Mouse (Mus musculus) adrenal gland, adult 18-20 months (tissue): ENCODE data around the gene Guk1. TPM values are rescaled to one million over a fixed set of nuclear protein-coding genes. Genes with fewer than 3 reads are reported as not detected.
A peak's percentile ranks its signal among the peaks of the same experiment; 100 is the strongest.

Experiments used
- DNase-seq, 2 experiments: peaks; one replicate each; pipeline ENCODE4 v3.0.0; 2021 to 2022; ENCODE audit warnings: low spot score in 2 of 2
- long read RNA-seq, 2 experiments: library from polyadenylated mRNA; stranded (forward); transcript quantifications; one replicate each; pipeline ENCODE4 v2.0.0; 2021
- total RNA-seq, 2 experiments: library from RNA; stranded (reverse); gene quantifications; 1 replicate in 1 of 2; 2 replicates in 1 of 2; pipeline ENCODE4 v1.2.3; 2021

The Guk1 gene
- 10 to 100 TPM; 57.3 to 71.5 TPM for total RNA-seq
- long read RNA-seq, experiment 1, transcript Guk1-204 (8 exons, 1,078 nt) = major isoform, 27 of 34 reads
- long read RNA-seq, experiment 1, partial matches to known transcripts = 6 of 34 reads
- long read RNA-seq, experiment 1, other reads (novel, unspliced or antisense) = 1 of 34 reads
- long read RNA-seq, experiment 2, transcript Guk1-204 (8 exons, 1,078 nt) = major isoform, 94 of 110 reads
- long read RNA-seq, experiment 2, partial matches to known transcripts = 2 of 110 reads
- long read RNA-seq, experiment 2, other reads (novel, unspliced or antisense) = 14 of 110 reads

GRCm38 (mm10) chr11:59192059-59192386, at the start of gene Guk1:
Gene Guk1 (minus strand): TSS chr11:59192212.
- no peak for DNase-seq

- no peak for DNase-seq
Observed at GRCm38 (mm10) chr11:59239796-59240195, 47.8 kb upstream of the Guk1 start.

- DNase-seq = no peak
Observed at GRCm38 (mm10) chr11:59239428-59239785, 47.4 kb upstream of the Guk1 start.

DNA sequence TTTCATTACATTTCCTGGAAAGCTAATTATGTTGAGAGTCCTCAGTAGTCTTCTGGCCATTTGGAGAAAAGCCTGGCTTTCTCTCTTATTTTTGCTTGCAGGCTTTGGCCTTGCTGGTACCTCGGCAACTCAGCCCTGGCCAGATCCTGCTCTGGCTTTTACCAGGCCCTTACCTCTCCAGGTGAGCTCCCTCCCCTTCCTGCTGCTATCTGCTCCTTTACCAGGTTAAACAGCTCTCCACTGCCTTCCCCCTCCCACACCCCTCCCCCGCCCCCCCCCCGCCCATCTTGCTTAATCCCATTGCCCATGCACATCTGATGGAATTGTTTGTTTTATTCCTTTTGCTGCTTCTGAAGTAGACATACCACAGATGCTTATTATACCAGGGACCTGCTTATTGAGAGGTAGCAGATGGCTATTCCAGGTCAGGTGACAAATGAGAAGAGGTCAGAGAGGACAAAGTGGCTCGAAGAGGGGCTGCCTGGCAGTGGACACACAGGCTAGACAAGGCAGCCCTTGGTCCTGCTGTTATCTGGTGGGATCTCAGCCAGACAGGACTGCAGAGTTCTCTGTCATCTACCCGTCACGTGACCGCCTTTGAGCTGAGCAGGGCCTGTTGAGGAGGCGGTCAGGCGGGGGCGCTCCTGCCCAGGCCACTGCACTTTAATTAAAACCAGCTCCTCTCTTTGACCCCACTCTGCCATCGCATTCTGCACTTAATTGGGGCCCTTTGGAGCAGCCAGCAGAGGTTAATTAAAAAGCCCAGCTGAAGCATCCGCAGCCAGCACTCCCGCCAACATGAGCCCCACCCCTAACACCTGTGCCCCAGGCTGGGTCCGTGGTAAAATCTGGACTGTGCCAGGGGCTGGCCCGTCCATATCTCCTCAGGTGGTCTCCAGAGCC, 46.8 kb upstream of the Guk1 start:
- DNase-seq = peak; percentile 63 to 64

GRCm38 (mm10) chr11:59232797-59233196, 40.8 kb upstream of the Guk1 start:
- DNase-seq = no peak

- peak; percentile 58 to 69 for DNase-seq
Observed at GRCm38 (mm10) chr11:59230144-59230760, 38.2 kb upstream of the Guk1 start.

DNA sequence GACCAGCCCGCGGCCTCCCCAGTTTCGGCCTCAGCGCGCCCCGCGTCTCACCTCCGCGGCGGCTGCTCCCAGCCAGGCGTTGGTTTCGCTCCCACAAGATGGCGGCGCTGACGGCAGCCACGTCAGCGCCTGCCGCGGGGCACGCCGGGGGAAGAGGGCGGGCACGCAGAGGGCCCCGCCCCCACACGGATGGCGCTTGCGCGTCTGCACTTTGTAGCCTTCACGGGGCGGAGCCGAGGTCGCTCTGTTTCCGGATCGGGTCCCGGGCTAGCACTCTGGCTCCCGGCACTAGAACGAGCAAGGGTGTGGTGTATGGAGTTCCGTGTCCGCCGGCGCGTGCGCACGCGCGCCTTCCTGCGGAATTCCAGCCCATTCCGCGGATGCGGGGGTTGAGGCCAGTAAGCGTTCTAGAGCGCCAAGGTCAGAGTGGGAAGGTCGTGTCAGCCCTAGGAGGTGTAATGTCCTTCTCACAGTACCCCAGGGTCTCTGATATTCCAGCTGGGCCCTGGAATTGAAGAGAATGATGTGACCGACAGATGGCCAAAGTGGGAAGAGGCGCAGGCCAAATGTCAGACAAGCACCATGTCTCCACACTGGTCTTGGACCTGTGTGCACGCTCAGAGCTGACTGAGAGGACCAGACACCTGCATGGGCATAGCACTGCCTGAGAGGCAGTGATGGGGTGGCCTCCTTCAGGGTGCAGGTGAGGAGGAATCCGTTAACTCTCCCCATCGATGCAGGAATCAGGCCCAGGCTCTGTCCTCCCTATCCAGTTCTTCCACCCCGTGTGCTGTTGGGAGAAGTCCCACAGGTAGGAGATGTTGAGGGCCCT, 36.3 kb upstream of the Guk1 start, which contains the start of gene Arf1:
TSS of gene Arf1 (minus strand) at position 149 of the 832 bp plus-strand sequence.
- peak; percentile 97 for DNase-seq

GRCm38 (mm10) chr11:59227604-59228121, 35.7 kb upstream of the Guk1 start:
- no peak for DNase-seq

GRCm38 (mm10) chr11:59226787-59227603, 35.0 kb upstream of the Guk1 start:
- no peak for DNase-seq

- DNase-seq = no peak
Observed at GRCm38 (mm10) chr11:59226251-59226650, 34.2 kb upstream of the Guk1 start.

DNA sequence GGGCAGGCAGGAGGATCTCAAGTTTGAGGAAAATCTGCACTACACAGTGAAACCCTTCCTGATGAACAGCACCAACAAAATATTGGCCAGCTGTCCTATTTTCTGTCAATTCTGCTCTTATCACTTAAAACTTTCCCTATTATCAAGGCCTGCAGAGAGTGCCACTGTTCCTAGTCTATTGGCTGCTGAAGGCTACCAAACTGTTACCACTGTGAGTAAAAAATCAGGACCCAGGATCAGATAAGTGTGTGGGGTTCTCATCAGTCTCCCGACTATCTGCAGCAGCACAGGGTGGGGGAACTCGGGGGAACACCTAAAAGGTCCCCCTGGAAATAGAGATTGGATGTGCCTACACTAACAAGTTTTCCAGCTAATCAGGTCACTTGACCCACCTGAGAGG, 33.2 kb upstream of the Guk1 start:
- no peak for DNase-seq

DNA sequence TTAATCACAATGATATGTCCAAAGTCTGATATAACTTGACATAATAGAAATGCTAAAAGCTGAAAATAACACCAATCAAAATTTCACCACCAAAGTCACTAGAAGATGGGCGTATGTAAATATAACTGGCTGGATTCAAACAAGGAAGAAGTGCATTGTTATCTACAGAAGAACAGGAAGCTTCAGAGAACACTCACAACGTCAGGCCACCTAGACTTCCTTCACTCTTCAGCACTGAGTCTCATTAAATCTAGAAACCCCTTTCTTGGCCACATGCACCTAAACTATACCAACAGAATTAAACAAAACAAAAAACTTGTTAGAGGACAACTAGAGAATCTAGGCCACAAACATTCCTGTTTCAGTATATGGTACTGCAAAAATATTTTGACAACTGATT, 32.5 kb upstream of the Guk1 start:
- no peak for DNase-seq

DNA sequence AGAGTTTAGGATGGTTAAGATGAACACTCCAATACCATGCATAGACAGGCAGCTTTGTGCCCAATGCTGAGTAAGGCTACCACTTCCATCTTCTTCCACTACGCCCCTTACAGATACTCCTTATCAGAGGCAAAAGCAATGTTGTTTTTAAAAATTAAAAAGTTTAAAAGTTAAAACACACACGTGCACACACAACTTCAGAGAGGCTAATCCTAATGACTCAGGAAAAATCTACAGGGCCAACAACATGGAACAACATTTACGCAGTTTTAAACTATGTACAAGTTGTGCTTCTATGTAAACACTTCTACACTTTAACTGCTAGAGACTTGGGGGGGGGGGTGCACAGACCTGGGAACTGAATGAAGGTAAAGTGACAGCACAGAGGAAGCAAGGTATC, 32.0 kb upstream of the Guk1 start:
- no peak for DNase-seq

GRCm38 (mm10) chr11:59222306-59222705, 30.3 kb upstream of the Guk1 start:
- no peak for DNase-seq

- no peak for DNase-seq
Observed at GRCm38 (mm10) chr11:59221604-59222003, 29.6 kb upstream of the Guk1 start.

DNA sequence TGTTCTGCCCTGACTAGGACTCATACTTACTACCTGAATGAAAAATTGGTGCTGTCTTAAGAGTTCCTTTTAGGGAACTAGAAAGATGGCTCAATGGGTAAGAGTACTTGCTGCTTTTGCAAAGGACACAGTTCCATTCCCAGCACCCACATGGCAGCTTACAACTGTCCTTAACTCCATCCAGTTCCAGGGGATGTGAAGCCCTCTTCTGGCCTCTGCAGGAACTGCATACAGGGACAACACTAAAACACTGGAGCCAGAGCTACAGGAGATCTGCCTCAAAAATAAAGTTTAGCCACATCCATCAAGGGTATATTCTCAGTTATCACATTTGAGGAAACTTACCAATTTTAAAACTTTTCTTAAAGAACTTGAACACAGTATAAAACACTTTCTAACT, 27.1 kb upstream of the Guk1 start:
- DNase-seq = no peak

GRCm38 (mm10) chr11:59218389-59218998, 26.5 kb upstream of the Guk1 start:
- no peak for DNase-seq

- DNase-seq = no peak
Observed at GRCm38 (mm10) chr11:59216955-59217354, 24.9 kb upstream of the Guk1 start.

- DNase-seq = no peak
Observed at GRCm38 (mm10) chr11:59212892-59213494, 21.0 kb upstream of the Guk1 start.
